Mouse (Mus musculus) cerebellum, adult 2 months (tissue): ENCODE data around the gene 1810009A15Rik.

Source experiments
- CTCF ChIP-seq: fragments of 200-500 bp; IDR thresholded peaks from 2 replicates; pipeline ENCODE4 v1.5.1; 2011; ENCODE audit warnings: low read depth, mild to moderate bottlenecking, control low read depth, low read length, moderate library complexity, borderline replicate concordance; ENCODE audit not compliant: insufficient read depth
- POLR2A ChIP-seq: fragments of 200-500 bp; IDR thresholded peaks from 2 replicates; pipeline ENCODE4 v1.6.1; 2011; ENCODE audit warnings: low read length, control low read depth, borderline replicate concordance; ENCODE audit not compliant: insufficient read depth

DNA sequence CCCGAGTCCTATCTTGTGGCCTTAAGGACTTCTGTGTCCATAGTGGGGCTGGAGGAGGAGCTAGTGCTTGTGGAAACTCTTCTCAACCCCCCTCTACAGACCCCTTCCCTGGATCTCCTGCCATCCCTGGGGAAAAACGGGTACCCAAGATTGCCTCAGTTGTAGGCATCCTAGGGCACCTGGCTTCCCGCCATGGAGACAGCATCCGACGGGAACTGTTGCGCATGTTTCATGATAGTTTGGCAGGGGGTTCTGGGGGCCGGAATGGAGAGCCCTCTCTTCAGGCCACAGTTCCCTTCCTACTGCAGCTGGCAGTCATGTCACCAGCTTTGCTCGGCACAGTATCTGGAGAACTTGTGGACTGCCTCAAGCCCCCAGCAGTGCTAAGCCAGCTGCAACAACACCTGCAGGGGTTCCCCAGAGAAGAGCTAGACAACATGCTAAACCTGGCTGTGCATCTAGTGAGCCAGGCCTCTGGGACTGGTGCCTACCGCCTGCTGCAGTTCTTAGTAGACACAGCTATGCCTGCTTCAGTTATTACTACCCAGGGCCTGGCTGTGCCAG lies 6.8 kb downstream of the 1810009A15Rik start:
- no peak for TF ChIP-seq POLR2A
- TF ChIP-seq CTCF = no peak
